Mouse (Mus musculus): Measurements from ENCODE around the gene Plpp1. TPM values are rescaled to one million over a fixed set of nuclear protein-coding genes. Genes with fewer than 3 reads are reported as not detected.

Plpp1 gene
- polyA plus RNA-seq (2015; fragmentation: Nextera tagmentation; extraction: Ambion mirVana), result 135 TPM in 2 replicates

DNA sequence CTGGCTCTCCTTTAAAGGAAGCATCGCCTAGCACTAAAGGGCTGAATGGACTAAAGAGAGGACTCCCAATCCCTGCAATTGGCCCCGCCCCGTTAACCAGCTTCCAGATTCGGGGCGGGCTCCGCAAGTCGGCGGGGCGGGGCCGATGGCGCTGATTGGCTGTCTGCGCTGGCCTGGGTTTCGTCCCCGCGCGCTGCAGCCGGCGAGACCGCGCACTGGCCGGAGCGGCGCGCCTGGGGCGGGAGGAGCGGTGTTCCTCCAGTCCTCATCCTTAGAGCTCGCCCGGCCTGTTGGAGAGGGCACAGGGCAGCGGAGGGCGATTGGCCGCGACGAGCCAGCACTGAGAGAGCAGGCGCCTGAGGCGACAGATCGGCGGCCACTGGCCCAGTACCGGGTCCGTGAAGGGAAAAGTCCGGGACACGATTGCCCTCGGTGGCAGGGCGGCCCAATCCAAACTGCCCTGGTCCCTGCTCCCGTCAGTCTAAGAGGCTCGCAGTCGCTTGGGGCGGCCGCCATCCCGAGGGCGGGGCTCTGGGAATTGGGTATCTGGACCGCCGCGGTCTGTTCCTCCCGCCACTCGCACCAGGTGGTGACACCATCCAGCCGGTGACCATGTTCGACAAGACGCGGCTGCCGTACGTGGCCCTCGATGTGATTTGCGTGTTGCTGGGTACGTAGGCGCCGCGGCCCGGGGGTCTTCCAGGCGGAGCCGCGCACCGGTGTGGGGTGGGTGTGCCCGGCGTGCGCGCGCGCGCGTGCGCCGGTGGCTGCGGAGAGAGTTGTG, at the start of gene Plpp1:
Gene Plpp1, plus strand, starts transcription at position 196 of the 784 bp plus-strand sequence.
- peak within 1 kb of the TSS; percentile 79 for H3K4me2 ChIP-seq (ENCODE audit: low read length)
- no peak for TF ChIP-seq CTCF (IDR thresholded peaks at IDR 0.05; ENCODE audit: low read depth)
- no peaks in the 10 kb centered on the region for H3K27me3 ChIP-seq (ENCODE audit: insufficient read depth, low read length)
- no peaks in the 10 kb centered on the region for H3K9me3 ChIP-seq (replicated peaks; ENCODE audit: low read length)
- WGBS, result under 1% methylated on average over 83 of the region's 83 CpGs
- ATAC-seq (replicated peaks; ENCODE audit: low FRiP score, low read depth) (peak; percentile 98), DNase-seq (ENCODE audit: low spot score) (peak; percentile 98)
- H3K4me3 ChIP-seq (replicated peaks; ENCODE audit: low read depth, low read length), result peak within 1 kb of the TSS; percentile 71
- peak within 1 kb of the TSS; percentile 74 for H3K9ac ChIP-seq (ENCODE audit: low read depth, low read length)
- peaks cover 4% of the 10 kb centered on the region; the same call in 1 of the 2 replicates for H3K36me3 ChIP-seq (ENCODE audit: insufficient read depth, low read length)
- H3K27ac ChIP-seq, result peak within 1 kb of the TSS; percentile 89
- 0 out of 2 replicates have a peak, but pooled peaks cover 2% of the 10 kb centered on the region for H3K4me1 ChIP-seq (replicated peaks; ENCODE audit: insufficient read depth, low read length)

DNA sequence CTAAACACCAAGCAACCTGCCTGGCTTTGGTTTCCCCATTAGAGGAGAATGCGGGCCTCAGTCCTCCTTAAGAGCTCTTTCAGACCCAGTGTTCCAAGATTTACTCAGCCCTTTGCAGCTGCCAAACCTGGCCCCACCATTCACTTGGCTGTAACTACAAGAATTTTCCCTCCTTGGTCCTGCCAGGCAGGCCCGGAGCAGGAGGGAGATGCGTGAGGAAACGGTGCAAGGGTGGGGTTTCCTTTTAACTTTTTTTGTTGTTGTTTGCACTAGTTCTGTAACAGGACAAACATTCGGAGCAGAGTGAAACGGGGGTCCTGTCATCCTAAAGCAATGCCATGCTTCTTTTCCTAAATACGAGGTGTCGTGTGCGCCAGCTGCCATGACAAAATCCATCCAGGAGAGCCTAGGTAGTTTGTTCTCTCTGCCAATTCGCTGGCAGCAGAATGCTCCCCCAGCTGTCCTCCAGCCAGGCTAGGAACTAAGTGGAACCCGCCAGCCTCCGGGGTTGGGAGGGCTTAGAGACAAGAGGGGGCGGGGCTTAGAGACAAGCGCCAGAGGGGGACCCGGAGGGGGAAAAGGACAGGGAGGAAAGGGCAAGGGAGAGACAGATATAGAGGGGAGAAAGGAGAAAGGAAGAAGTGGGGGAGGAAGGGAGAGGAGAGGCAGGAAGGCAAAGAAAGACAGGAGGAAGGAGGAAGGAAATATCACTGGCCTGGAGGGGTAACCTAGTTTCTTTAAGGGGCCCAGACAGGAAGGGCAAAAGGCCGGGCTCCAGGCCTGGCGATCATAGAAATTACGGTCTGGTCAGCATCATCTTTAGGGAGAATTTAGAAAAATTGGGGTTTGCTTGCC, 48.9 kb upstream of the Plpp1 start:
- no peak for TF ChIP-seq CTCF (IDR thresholded peaks at IDR 0.05; ENCODE audit: low read depth)
- no peak overlapping the region for H3K4me3 ChIP-seq (replicated peaks; ENCODE audit: low read depth, low read length)
- H3K9ac ChIP-seq (ENCODE audit: low read depth, low read length), result no peak overlapping the region
- ATAC-seq (replicated peaks; ENCODE audit: low FRiP score, low read depth) (0 out of 2 replicates have a peak, but pooled peaks have one; percentile 66), DNase-seq (ENCODE audit: low spot score) (peak; percentile 88)
- no peaks in the 10 kb centered on the region for H3K9me3 ChIP-seq (replicated peaks; ENCODE audit: low read length)
- peak overlapping the region; percentile 80 for H3K27ac ChIP-seq
- no peaks in the 10 kb centered on the region for H3K27me3 ChIP-seq (ENCODE audit: insufficient read depth, low read length)
- H3K36me3 ChIP-seq (ENCODE audit: insufficient read depth, low read length), result no peaks in the 10 kb centered on the region
- 18% methylated on average over 18 of the region's 18 CpGs for WGBS
- H3K4me2 ChIP-seq (ENCODE audit: low read length), result peak overlapping the region; percentile 35
- peaks cover 15% of the 10 kb centered on the region; the same call in 1 of the 2 replicates for H3K4me1 ChIP-seq (replicated peaks; ENCODE audit: insufficient read depth, low read length)

DNA sequence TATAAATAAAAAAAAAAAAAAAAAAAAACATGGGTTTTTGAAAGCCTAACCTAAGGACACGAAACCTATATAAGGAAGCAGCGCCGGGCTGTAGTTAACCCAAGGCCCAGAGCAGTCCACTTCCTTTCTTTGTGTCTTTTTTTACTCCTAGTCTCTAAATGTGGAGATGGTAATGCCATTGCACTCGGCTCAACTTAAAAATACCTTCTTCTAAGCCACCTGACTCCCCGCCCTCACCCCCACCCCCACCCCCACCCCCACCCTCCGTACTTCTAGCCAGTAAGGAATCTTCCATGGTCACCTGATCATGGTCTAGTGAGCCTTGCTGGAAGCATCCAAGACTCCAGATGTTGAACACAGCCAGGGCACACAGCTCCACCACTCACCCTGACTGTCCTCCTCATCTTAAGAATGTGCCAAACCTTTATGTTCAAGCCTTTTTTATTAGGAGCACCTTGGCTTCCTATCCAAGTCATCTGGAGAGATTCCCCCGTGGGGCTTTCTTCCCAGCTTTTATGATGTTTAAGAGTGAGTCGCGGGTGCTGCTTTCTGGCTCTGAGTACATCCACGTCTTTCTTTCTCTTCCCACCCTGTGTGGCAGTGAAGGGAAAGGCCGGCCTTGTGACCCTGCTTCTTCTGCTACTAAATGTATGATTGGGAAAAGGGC, 48.1 kb upstream of the Plpp1 start:
- Histone ChIP-seq H3K9me3 (replicated peaks; ENCODE audit: low read length) (no peaks in the 10 kb centered on the region), H3K4me3 (replicated peaks; ENCODE audit: low read depth, low read length) (no peak overlapping the region), H3K4me2 (ENCODE audit: low read length) (no peak overlapping the region), H3K27ac (peak overlapping the region; percentile 80), H3K9ac (ENCODE audit: low read depth, low read length) (no peak overlapping the region), H3K27me3 (ENCODE audit: insufficient read depth, low read length) (no peaks in the 10 kb centered on the region), H3K4me1 (replicated peaks; ENCODE audit: insufficient read depth, low read length) (peaks cover 15% of the 10 kb centered on the region; the same call in 1 of the 2 replicates), H3K36me3 (ENCODE audit: insufficient read depth, low read length) (no peaks in the 10 kb centered on the region)
- 59% methylated on average over 11 of the region's 11 CpGs for WGBS
- no peak for TF ChIP-seq CTCF (IDR thresholded peaks at IDR 0.05; ENCODE audit: low read depth)
- DNase-seq (ENCODE audit: low spot score) (peak; percentile 64), ATAC-seq (replicated peaks; ENCODE audit: low FRiP score, low read depth) (no peak)

DNA sequence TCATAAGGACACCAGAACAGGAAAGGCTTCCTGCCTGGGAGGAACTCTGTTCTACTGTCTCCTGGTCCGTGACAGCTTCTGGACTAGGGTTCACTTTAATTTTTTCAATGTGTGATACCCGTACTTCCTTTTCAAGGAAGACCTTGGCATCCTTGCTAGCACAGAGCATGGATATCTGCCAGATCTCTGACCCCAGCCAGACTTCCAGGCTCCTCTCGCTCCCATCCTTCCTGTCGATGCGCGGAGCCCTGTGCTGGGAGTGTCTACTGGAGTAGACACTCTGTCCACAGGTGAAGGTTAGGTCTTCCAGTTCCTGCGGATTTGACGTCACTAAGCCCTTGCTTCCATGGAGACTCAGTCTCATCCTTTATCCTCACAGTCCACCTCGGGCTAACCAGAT, 47.1 kb upstream of the Plpp1 start:
- 73% methylated on average over 9 of the region's 9 CpGs for WGBS
- H3K27ac ChIP-seq, result peak overlapping the region; percentile 48; the same call in 1 of the 2 replicates
- H3K27me3 ChIP-seq (ENCODE audit: insufficient read depth, low read length), result no peaks in the 10 kb centered on the region
- TF ChIP-seq CTCF (IDR thresholded peaks at IDR 0.05; ENCODE audit: low read depth), result no peak
- H3K36me3 ChIP-seq (ENCODE audit: insufficient read depth, low read length), result no peaks in the 10 kb centered on the region
- no peaks in the 10 kb centered on the region for H3K9me3 ChIP-seq (replicated peaks; ENCODE audit: low read length)
- H3K4me3 ChIP-seq (replicated peaks; ENCODE audit: low read depth, low read length), result no peak overlapping the region
- DNase-seq (ENCODE audit: low spot score), result peak; percentile 56
- peaks cover 15% of the 10 kb centered on the region; the same call in 1 of the 2 replicates for H3K4me1 ChIP-seq (replicated peaks; ENCODE audit: insufficient read depth, low read length)
- no peak overlapping the region for H3K9ac ChIP-seq (ENCODE audit: low read depth, low read length)
- no peak overlapping the region for H3K4me2 ChIP-seq (ENCODE audit: low read length)
- ATAC-seq (replicated peaks; ENCODE audit: low FRiP score, low read depth), result no peak; the same call in 1 of the 2 replicates

DNA sequence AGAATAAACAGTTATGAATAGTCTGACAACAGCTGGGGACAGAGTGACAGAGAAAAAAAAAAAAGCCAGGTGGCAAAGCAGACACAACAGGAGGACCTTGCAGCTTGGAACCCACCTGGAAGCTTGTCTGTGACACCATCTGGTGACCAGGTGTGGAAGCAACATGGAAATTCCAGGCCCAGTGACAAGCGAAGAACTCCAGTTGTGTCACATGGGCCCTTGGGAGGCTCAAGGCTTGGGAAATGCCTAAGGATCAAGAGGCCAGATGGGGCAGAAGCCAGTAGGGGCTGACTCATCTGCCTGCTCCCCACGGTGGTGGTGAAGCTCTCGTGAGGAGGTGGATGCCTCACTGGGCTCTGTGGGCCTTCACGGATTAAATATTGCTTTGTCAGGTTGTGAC, 45.7 kb upstream of the Plpp1 start:
- Histone ChIP-seq H3K9me3 (replicated peaks; ENCODE audit: low read length) (no peaks in the 10 kb centered on the region), H3K36me3 (ENCODE audit: insufficient read depth, low read length) (no peaks in the 10 kb centered on the region), H3K27me3 (ENCODE audit: insufficient read depth, low read length) (no peaks in the 10 kb centered on the region), H3K9ac (ENCODE audit: low read depth, low read length) (no peak overlapping the region), H3K27ac (0 out of 2 replicates have a peak overlapping the region, but pooled peaks have one; percentile 68), H3K4me3 (replicated peaks; ENCODE audit: low read depth, low read length) (no peak overlapping the region), H3K4me1 (replicated peaks; ENCODE audit: insufficient read depth, low read length) (peaks cover 16% of the 10 kb centered on the region; the same call in 1 of the 2 replicates), H3K4me2 (ENCODE audit: low read length) (no peak overlapping the region)
- DNase-seq (ENCODE audit: low spot score) (no peak), ATAC-seq (replicated peaks; ENCODE audit: low FRiP score, low read depth) (no peak)
- TF ChIP-seq CTCF (IDR thresholded peaks at IDR 0.05; ENCODE audit: low read depth), result peak; percentile 18; the same call in 1 of the 2 replicates
- WGBS, result 59% methylated on average over 4 of the region's 4 CpGs
